Comparison of ENCODE assay signal across 9 mouse cellular contexts in the genomic region with DNA sequence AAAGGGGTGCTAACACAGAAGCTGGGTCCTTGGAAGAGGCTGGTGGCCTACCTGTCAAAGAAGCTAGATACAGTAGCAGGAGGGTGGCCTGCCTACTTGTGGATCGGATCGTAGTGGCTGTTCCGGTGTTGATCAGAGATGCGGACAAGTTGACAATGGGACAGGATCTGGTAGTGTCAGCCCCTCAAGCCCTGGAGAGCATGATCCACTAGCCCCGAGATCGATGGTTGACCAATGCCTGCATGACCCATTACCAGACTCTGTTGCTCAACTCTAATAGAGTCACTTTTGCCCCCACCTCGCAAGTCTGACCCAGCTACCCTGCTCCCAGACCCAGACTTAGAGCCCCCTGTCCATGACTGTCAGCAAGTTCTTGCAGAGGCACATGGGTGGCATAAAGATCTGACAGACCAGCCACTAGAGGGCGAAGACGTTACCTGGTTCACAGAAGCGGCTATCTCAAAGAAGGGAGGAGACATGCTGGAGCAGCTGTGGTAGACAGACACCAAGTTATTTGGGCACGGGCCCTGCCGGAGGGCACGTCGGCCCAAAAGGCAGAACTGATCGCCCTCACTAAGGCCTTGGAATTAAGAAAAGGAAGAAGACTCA. TPM values are rescaled to one million over a fixed set of nuclear protein-coding genes. Genes with fewer than 3 reads are reported as not detected.
DNase-seq lines count a peak whose midpoint lies in the region; ATAC-seq and TF ChIP-seq lines count a peak whose summit lies in the region.
"Not testable (repeated sequence)": the region's sequence is repeated elsewhere in the genome, so short reads cannot be mapped to it uniquely, and the experiment has no call there.
"Had no signal": no experiment of that assay in that cellular context is flagged by ENCODE, and none has a peak within 500 bp of the region (broad histone marks: within the 10 kb centered on the region; RNA-seq: fewer than 3 reads in every experiment).

No protein-coding gene starts in this region.

- H3K36me3 ChIP-seq in forebrain, embryonic 11.5 days (ENCODE audit: control insufficient read depth, insufficient read depth, low read length); liver, embryonic 11.5 days (ENCODE audit: control insufficient read depth, insufficient read depth, low read length); thymus, adult 2 months (ENCODE audit: control insufficient read depth, insufficient read depth, low read length): not testable (repeated sequence)

- peak; percentile 47; the same call in 1 of the 2 replicates for TF ChIP-seq CTCF in cerebellum, adult 2 months (IDR thresholded peaks at IDR 0.05; ENCODE audit: borderline replicate concordance, insufficient read depth, low read depth, low read length)
- TF ChIP-seq CTCF in thymus, adult 2 months (IDR thresholded peaks at IDR 0.05; ENCODE audit: borderline replicate concordance, control insufficient read depth, extremely low read depth, insufficient read depth, low read length, poor library complexity) = peak; percentile 45; the same call in 1 of the 2 replicates

- H3K27ac ChIP-seq in cerebellum, adult 2 months (ENCODE audit: insufficient read depth, low read length); forebrain, embryonic 11.5 days (ENCODE audit: low read depth, low read length); liver, embryonic 11.5 days (ENCODE audit: low read depth, low read length); thymus, adult 2 months (ENCODE audit: control insufficient read depth, insufficient read depth, low read length): not testable (repeated sequence)

- H3K4me2 ChIP-seq in forebrain, embryonic 11.5 days (ENCODE audit: low read depth, low read length, severe bottlenecking); liver, embryonic 11.5 days: not testable (repeated sequence)

- ATAC-seq in forebrain, embryonic 11.5 days (replicated peaks; ENCODE audit: low FRiP score); liver, embryonic 11.5 days (replicated peaks; ENCODE audit: low FRiP score): not testable (repeated sequence)

- TF ChIP-seq POLR2A in cerebellum, adult 2 months (IDR thresholded peaks at IDR 0.05; ENCODE audit: borderline replicate concordance, insufficient read depth, low read length); thymus, adult 2 months (IDR thresholded peaks at IDR 0.05; ENCODE audit: control insufficient read depth, extremely low read depth, insufficient read depth, low read length, poor library complexity): not testable (repeated sequence)

- not testable (repeated sequence) for H3K9ac ChIP-seq in forebrain, embryonic 11.5 days (ENCODE audit: low read length); liver, embryonic 11.5 days (ENCODE audit: low read depth, low read length)

- DNase-seq in 3T3-L1 (ENCODE audit: low read depth, low spot score) (peak; percentile 52), R1 (ENCODE audit: low read depth, low spot score) (peak; percentile 70)
- peak; percentile 2 to 13 for DNase-seq in cerebellum, adult 2 months
- peak; percentile 56 for DNase-seq in forebrain, embryonic 11.5 days (ENCODE audit: low spot score)
- peak; percentile 3 for DNase-seq in kidney, adult 11 months
- DNase-seq in liver, embryonic 11.5 days (ENCODE audit: low spot score) = peak; percentile 37
- peak; percentile 4 for DNase-seq in ovary, postnatal 14 days (ENCODE audit: low spot score)
- peak; percentile 52 for DNase-seq in thymus, adult 2 months

- H3K9me3 ChIP-seq in forebrain, embryonic 11.5 days (ENCODE audit: control insufficient read depth, low read length); liver, embryonic 11.5 days (ENCODE audit: control insufficient read depth, low read length): not testable (repeated sequence)

- H3K4me3 ChIP-seq in cerebellum, adult 2 months (replicated peaks; ENCODE audit: insufficient read depth, low read depth, low read length); forebrain, embryonic 11.5 days (ENCODE audit: low read depth, low read length); liver, embryonic 11.5 days (ENCODE audit: low read depth, low read length); thymus, adult 2 months (ENCODE audit: control insufficient read depth, insufficient read depth, low read length): not testable (repeated sequence)

- H3K27me3 ChIP-seq in cerebellum, adult 2 months (ENCODE audit: control insufficient read depth, insufficient read depth, low read length); forebrain, embryonic 11.5 days (ENCODE audit: control insufficient read depth, insufficient read depth, low read length); liver, embryonic 11.5 days (replicated peaks; ENCODE audit: control insufficient read depth, insufficient read depth, low read length); thymus, adult 2 months (ENCODE audit: control insufficient read depth, insufficient read depth, low read length): not testable (repeated sequence)

- H3K4me1 ChIP-seq in cerebellum, adult 2 months (ENCODE audit: control insufficient read depth, insufficient read depth, low read length); forebrain, embryonic 11.5 days (replicated peaks; ENCODE audit: control insufficient read depth, insufficient read depth, low read length); liver, embryonic 11.5 days (replicated peaks; ENCODE audit: control insufficient read depth, insufficient read depth, low read length): not testable (repeated sequence)
- H3K4me1 ChIP-seq in thymus, adult 2 months (replicated peaks; ENCODE audit: control insufficient read depth, insufficient read depth, low read length) = peaks cover 11% of the 10 kb centered on the region

- WGBS in cerebellum, adult 2 months = 46% methylated on average over 13 of the region's 15 CpGs
- 51% methylated on average over 11 of the region's 15 CpGs for WGBS in forebrain, embryonic 11.5 days
- WGBS in liver, embryonic 11.5 days = 37% methylated on average over 11 of the region's 15 CpGs
- WGBS in thymus, adult 2 months = 24% methylated on average over 11 of the region's 15 CpGs

RNA-seq across cellular contexts. Expression of a gene that starts 3.9 kb away (rescaled TPM):
- not detected in 2 replicates for polyA plus RNA-seq in cerebellum, adult 2 months (2012; rRNA removed)
- not detected in 2 replicates for polyA plus RNA-seq in forebrain, embryonic 11.5 days (2014; fragmentation: Nextera tagmentation; extraction: Ambion mirVana)
- not detected in 2 replicates for polyA plus RNA-seq in liver, embryonic 11.5 days (2014; fragmentation: Nextera tagmentation; extraction: Ambion mirVana)
- 26.2 and 28.5 TPM in 2 replicates for polyA plus RNA-seq in thymus, adult 2 months (2012; rRNA removed)
- polyA plus RNA-seq: lung, embryonic 16.5 days had no signal

RNA-seq across cellular contexts. Expression of a gene that starts 34.0 kb away (rescaled TPM):
- 0.35 and 0.41 TPM in 2 replicates for polyA plus RNA-seq in cerebellum, adult 2 months (2012; rRNA removed)
- not detected in 2 replicates for polyA plus RNA-seq in forebrain, embryonic 11.5 days (2014; fragmentation: Nextera tagmentation; extraction: Ambion mirVana)
- polyA plus RNA-seq in liver, embryonic 11.5 days (2014; fragmentation: Nextera tagmentation; extraction: Ambion mirVana) = not detected in 2 replicates
- 5.6 and 8.1 TPM in 2 replicates for polyA plus RNA-seq in thymus, adult 2 months (2012; rRNA removed)

RNA-seq across cellular contexts. Expression of a gene that starts 51.7 kb away (rescaled TPM):
- 0.13 TPM in 1 of 2 replicates, not detected in the other for polyA plus RNA-seq in cerebellum, adult 2 months (2012; rRNA removed)
- polyA plus RNA-seq in forebrain, embryonic 11.5 days (2014; fragmentation: Nextera tagmentation; extraction: Ambion mirVana) = not detected in 2 replicates
- polyA plus RNA-seq in liver, embryonic 11.5 days (2014; fragmentation: Nextera tagmentation; extraction: Ambion mirVana) = 0.41 and 0.42 TPM in 2 replicates
- polyA plus RNA-seq in thymus, adult 2 months (2012; rRNA removed) = 0.28 and 0.44 TPM in 2 replicates
- polyA plus RNA-seq: lung, embryonic 16.5 days had no signal

Comparison
In these comparisons a context has a peak if more than half of its experiments do, and no peak if none do; other contexts are left out.
1. DNase-seq: peak in every context shown above with its lines; median percentile 70 in R1; 56 in forebrain, embryonic 11.5 days; 52 in 3T3-L1; 52 in thymus, adult 2 months; 37 in liver, embryonic 11.5 days; 8 in cerebellum, adult 2 months; 4 in ovary, postnatal 14 days; 3 in kidney, adult 11 months.
2. RNA of a gene that starts 3.9 kb away (polyA plus RNA-seq): 26.2 to 28.5 TPM in thymus, adult 2 months; not detected in cerebellum, adult 2 months, not detected in forebrain, embryonic 11.5 days and not detected in liver, embryonic 11.5 days; every median in the first group is over 10 times any median in the second.